8 mouse cellular contexts compared by ENCODE assay signal in genomic region chr6:145934697-145935240, GRCm38 (mm10). TPM values are rescaled to one million over a fixed set of nuclear protein-coding genes. Genes with fewer than 3 reads are reported as not detected.
A peak's percentile ranks its signal among the peaks of the same experiment; 100 is the strongest.
DNase-seq lines count a peak whose midpoint lies in the region; ATAC-seq and TF ChIP-seq lines count a peak whose summit lies in the region.

No protein-coding gene starts in this region.

- no peaks in the 10 kb centered on the region for H3K27me3 ChIP-seq in heart, postnatal 0 days (ENCODE audit: control insufficient read depth, insufficient read depth, low read length)
- no peaks in the 10 kb centered on the region for H3K27me3 ChIP-seq in liver, embryonic 11.5 days (replicated peaks; ENCODE audit: control insufficient read depth, insufficient read depth, low read length)

- no peak for TF ChIP-seq CTCF in heart, postnatal 0 days (IDR thresholded peaks at IDR 0.05; ENCODE audit: low read depth)

- peak overlapping the region; percentile 56 for H3K4me3 ChIP-seq in heart, postnatal 0 days (ENCODE audit: low read depth, low read length)
- no peak overlapping the region for H3K4me3 ChIP-seq in liver, embryonic 11.5 days (ENCODE audit: low read depth, low read length)

- 31% methylated on average over 9 of the region's 9 CpGs for WGBS in heart, postnatal 0 days
- WGBS in liver, embryonic 11.5 days = 78% methylated on average over 9 of the region's 9 CpGs

- peak; percentile 50 for DNase-seq in adrenal gland, adult 2 months
- no peak for DNase-seq in adrenal gland, postnatal 4 days (ENCODE audit: low spot score in 2 of 2)
- DNase-seq in adrenal gland, postnatal 25 days = peak; percentile 28
- DNase-seq in heart, postnatal 0 days (ENCODE audit: low spot score) = no peak
- DNase-seq in liver, embryonic 11.5 days (ENCODE audit: low spot score) = no peak
- no peak for DNase-seq in adipocyte (ENCODE audit: low spot score)
- no peak for DNase-seq in cerebellum, postnatal 25 days
- no peak for DNase-seq in yolk sac, embryonic 10.5 days (ENCODE audit: low spot score)

- peak; percentile 33 for ATAC-seq in heart, postnatal 0 days (ENCODE audit: insufficient read depth, low read depth)
- no peak for ATAC-seq in liver, embryonic 11.5 days (replicated peaks; ENCODE audit: low FRiP score)

- H3K4me1 ChIP-seq in heart, postnatal 0 days (ENCODE audit: control insufficient read depth, insufficient read depth) = peaks cover 9% of the 10 kb centered on the region
- H3K4me1 ChIP-seq in liver, embryonic 11.5 days (replicated peaks; ENCODE audit: control insufficient read depth, insufficient read depth, low read length) = no peaks in the 10 kb centered on the region

- H3K9ac ChIP-seq in heart, postnatal 0 days (replicated peaks; ENCODE audit: low read depth, low read length) = peak overlapping the region; percentile 72
- H3K9ac ChIP-seq in liver, embryonic 11.5 days (ENCODE audit: low read depth, low read length) = peak overlapping the region; percentile 35; the same call in 1 of the 2 replicates

- peak overlapping the region; percentile 96 for H3K27ac ChIP-seq in heart, postnatal 0 days (ENCODE audit: low read depth)
- no peak overlapping the region for H3K27ac ChIP-seq in liver, embryonic 11.5 days (ENCODE audit: low read depth, low read length)

- no peaks in the 10 kb centered on the region for H3K9me3 ChIP-seq in heart, postnatal 0 days (replicated peaks; ENCODE audit: control insufficient read depth, low read length)
- no peaks in the 10 kb centered on the region for H3K9me3 ChIP-seq in liver, embryonic 11.5 days (ENCODE audit: control insufficient read depth, low read length)

- TF ChIP-seq EP300 in heart, postnatal 0 days (IDR thresholded peaks at IDR 0.05; ENCODE audit: low read depth) = no peak

- H3K36me3 ChIP-seq in heart, postnatal 0 days (replicated peaks; ENCODE audit: control insufficient read depth, insufficient read depth, low read length) = 0 out of 2 replicates have a peak, but pooled peaks cover 6% of the 10 kb centered on the region
- H3K36me3 ChIP-seq in liver, embryonic 11.5 days (ENCODE audit: control insufficient read depth, insufficient read depth, low read length) = no peaks in the 10 kb centered on the region

- H3K4me2 ChIP-seq in heart, postnatal 0 days (ENCODE audit: low read depth, low read length) = peak overlapping the region; percentile 81
- H3K4me2 ChIP-seq in liver, embryonic 11.5 days = peak overlapping the region; percentile 49; the same call in 1 of the 2 replicates

RNA-seq across cellular contexts. Expression of gene Sspn, which starts 3.3 kb away (rescaled TPM):
- total RNA-seq in adrenal gland, adult 2 months (2021) = 10 to 100 TPM in 1 of 2 experiments, 1 to 10 TPM in 1; 9.8 to 17.0 TPM
- polyA plus RNA-seq in adrenal gland, adult 2 months (2012; rRNA removed) = 6.8 and 7.1 TPM in 2 replicates
- total RNA-seq in adrenal gland, postnatal 4 days (2021) = 10 to 100 TPM; 18.2 to 21.2 TPM
- 10.8 and 18.3 TPM in 2 replicates for total RNA-seq in adrenal gland, postnatal 25 days (2021)
- total RNA-seq in heart, postnatal 0 days (2014; rRNA removed; ENCODE audit: low replicate concordance) = 64.2 and 74.1 TPM in 2 replicates
- polyA plus RNA-seq in heart, postnatal 0 days (2015; fragmentation: Nextera tagmentation; extraction: Ambion mirVana) = 92.0 and 93.6 TPM in 2 replicates
- 2.2 TPM in 2 replicates for polyA plus RNA-seq in liver, embryonic 11.5 days (2014; fragmentation: Nextera tagmentation; extraction: Ambion mirVana)

Comparison
In these comparisons a context has a peak if more than half of its experiments do, and no peak if none do; other contexts are left out.
1. DNase-seq: peak in adrenal gland, adult 2 months (single experiment) and adrenal gland, postnatal 25 days (single experiment); none in adrenal gland, postnatal 4 days (0 of 2), heart, postnatal 0 days (single experiment), liver, embryonic 11.5 days (single experiment), adipocyte (single experiment), cerebellum, postnatal 25 days (0 of 2) and yolk sac, embryonic 10.5 days (single experiment).